Mouse (Mus musculus) neural tube, embryonic 14.5 days (tissue): ENCODE results near the gene Mtg2. TPM values are rescaled to one million over a fixed set of nuclear protein-coding genes. Genes with fewer than 3 reads are reported as not detected.

Experiments used
- ATAC-seq: fragments of 200-750 bp; cut with Nextera tagmentation; 2 replicates; pipeline ENCODE4 v1.8.0; 2017; ENCODE audit warnings: low read depth, mild to moderate bottlenecking, moderate TSS enrichment, moderate library complexity
- H3K27ac ChIP-seq: fragments of 300-500 bp; sonication (generic); 2 replicates; pipeline ENCODE4 v1.5.1; 2014; ENCODE audit warnings: low read depth, mild to moderate bottlenecking, control low read depth, low read length, moderate library complexity, mixed read lengths
- H3K27me3 ChIP-seq: fragments of 300-500 bp; sonication (generic); 2 replicates; pipeline ENCODE4 v1.6.1; 2014; ENCODE audit warnings: low read length; ENCODE audit not compliant: control insufficient read depth, insufficient read depth
- H3K36me3 ChIP-seq: fragments of 300-500 bp; sonication (generic); 2 replicates; pipeline ENCODE4 v1.6.1; 2014; ENCODE audit warnings: low read length, mixed read lengths; ENCODE audit not compliant: control insufficient read depth, insufficient read depth
- H3K4me1 ChIP-seq: fragments of 300-500 bp; sonication (generic); 2 replicates; pipeline ENCODE4 v1.6.1; 2014; ENCODE audit warnings: low read length; ENCODE audit not compliant: control insufficient read depth, insufficient read depth
- H3K4me2 ChIP-seq: fragments of 300-500 bp; sonication (generic); 2 replicates; pipeline ENCODE4 v1.6.1; 2014; ENCODE audit warnings: mild to moderate bottlenecking, low read depth, low read length, control low read depth
- H3K4me3 ChIP-seq: fragments of 300-500 bp; sonication (generic); 2 replicates; pipeline ENCODE4 v1.5.1; 2014; ENCODE audit warnings: low read depth, low read length, control low read depth, mixed read lengths
- H3K9ac ChIP-seq: fragments of 300-500 bp; sonication (generic); replicated peaks from 2 replicates; pipeline ENCODE4 v1.6.1; 2014; ENCODE audit warnings: low read depth, mild to moderate bottlenecking, control low read depth, low read length, mixed read lengths
- H3K9me3 ChIP-seq: fragments of 300-500 bp; sonication (generic); 2 replicates; pipeline ENCODE4 v1.6.1; 2016; ENCODE audit warnings: low read length; ENCODE audit not compliant: control insufficient read depth
- WGBS: fragments of 180-500 bp; shearing (Covaris S2); extraction: QIAGEN DNeasy Blood & Tissue Kit; methylation state at CpG from one replicate; pipeline ENCODE4 v1.1.7; 2014; 5-methylcytosine and 5-hydroxymethylcytosine counted together
- polyA plus RNA-seq: library from polyadenylated mRNA; unstranded; fragments of >200 nt; fragmentation: Nextera tagmentation; extraction: Ambion mirVana; gene quantifications from 2 replicates; pipeline ENCODE4 v1.2.1, GENCODE M21; 2014

The Mtg2 gene
- polyA plus RNA-seq, 1 experiment from 2014 or later, result 34.2 TPM

GRCm38 (mm10) chr2:180032925-180033324 is 37.5 kb upstream of the Mtg2 start:
- ATAC-seq, result no peak
- no peak overlapping the region for H3K27ac ChIP-seq
- peaks cover 10% of the 10 kb centered on the region for H3K4me1 ChIP-seq
- no peaks in the 10 kb centered on the region for H3K27me3 ChIP-seq
- H3K4me2 ChIP-seq, result no peak overlapping the region
- H3K9ac ChIP-seq, result no peak overlapping the region
- H3K4me3 ChIP-seq, result no peak overlapping the region
- WGBS, result 74% methylated on average over 3 of the region's 3 CpGs
- H3K36me3 ChIP-seq, result peaks cover 87% of the 10 kb centered on the region
- no peaks in the 10 kb centered on the region for H3K9me3 ChIP-seq

- Histone ChIP-seq H3K4me2 (no peak overlapping the region), H3K9me3 (no peaks in the 10 kb centered on the region), H3K4me3 (no peak overlapping the region), H3K9ac (no peak overlapping the region), H3K27me3 (no peaks in the 10 kb centered on the region), H3K36me3 (peaks cover 93% of the 10 kb centered on the region), H3K27ac (no peak overlapping the region), H3K4me1 (0 out of 2 replicates have a peak, but pooled peaks cover 4% of the 10 kb centered on the region)
- ATAC-seq, result peak; percentile 38; the same call in 1 of the 2 replicates
- 67% methylated on average over 3 of the region's 3 CpGs for WGBS
Measured at GRCm38 (mm10) chr2:180033956-180034355, 36.4 kb upstream of the Mtg2 start.

GRCm38 (mm10) chr2:180034753-180035152 is 35.6 kb upstream of the Mtg2 start:
- no peaks in the 10 kb centered on the region for H3K9me3 ChIP-seq
- peaks cover 88% of the 10 kb centered on the region for H3K36me3 ChIP-seq
- no peak for ATAC-seq
- no peaks in the 10 kb centered on the region for H3K27me3 ChIP-seq
- no peak overlapping the region for H3K27ac ChIP-seq
- no peak overlapping the region for H3K4me3 ChIP-seq
- no peak overlapping the region for H3K9ac ChIP-seq
- no peak overlapping the region for H3K4me2 ChIP-seq
- WGBS, result 71% methylated on average over 5 of the region's 5 CpGs
- H3K4me1 ChIP-seq, result 0 out of 2 replicates have a peak, but pooled peaks cover 2% of the 10 kb centered on the region

DNA sequence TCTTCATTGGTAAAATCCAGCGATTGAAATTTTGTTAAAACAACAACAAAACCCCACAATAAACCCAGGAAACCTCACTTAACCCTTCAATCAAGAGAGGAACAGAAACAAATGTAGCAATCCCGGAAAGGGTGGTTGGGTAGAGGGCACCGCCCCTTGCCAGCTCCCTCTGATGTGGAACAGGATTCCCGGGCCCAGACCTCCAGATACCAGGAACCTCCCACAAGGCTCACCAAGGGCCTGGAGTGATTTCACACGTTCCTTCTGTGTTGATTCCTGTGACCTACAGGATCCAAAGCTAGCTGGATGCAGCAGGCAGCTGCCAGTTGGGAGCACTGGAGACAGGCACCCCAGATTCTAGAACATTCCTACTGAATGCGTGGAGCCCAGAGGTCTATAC is 30.0 kb upstream of the Mtg2 start:
- Histone ChIP-seq H3K4me1 (peaks cover 29% of the 10 kb centered on the region), H3K4me3 (no peak overlapping the region), H3K27me3 (no peaks in the 10 kb centered on the region), H3K4me2 (peak overlapping the region; percentile 81; the same call in 1 of the 2 replicates), H3K36me3 (peaks cover 36% of the 10 kb centered on the region), H3K9me3 (no peaks in the 10 kb centered on the region), H3K27ac (no peak overlapping the region), H3K9ac (0 out of 2 replicates have a peak overlapping the region, but pooled peaks have one; percentile 12)
- 58% methylated on average over 6 of the region's 6 CpGs for WGBS
- ATAC-seq, result no peak

GRCm38 (mm10) chr2:180041577-180042255 is 28.7 kb upstream of the Mtg2 start:
- H3K4me2 ChIP-seq, result peak overlapping the region; percentile 81
- peaks cover 25% of the 10 kb centered on the region for H3K36me3 ChIP-seq
- H3K27ac ChIP-seq, result peak overlapping the region; percentile 99
- H3K4me3 ChIP-seq, result peak overlapping the region; percentile 97
- no peaks in the 10 kb centered on the region for H3K9me3 ChIP-seq
- under 1% methylated on average over 63 of the region's 66 CpGs for WGBS
- no peaks in the 10 kb centered on the region for H3K27me3 ChIP-seq
- ATAC-seq, result peak; percentile 57
- H3K9ac ChIP-seq, result peak overlapping the region; percentile 96
- peaks cover 29% of the 10 kb centered on the region for H3K4me1 ChIP-seq

GRCm38 (mm10) chr2:180042256-180042857 is 28.0 kb upstream of the Mtg2 start, which contains the start of the genes Psma7 and Ss18l1:
Gene Psma7, minus strand, starts transcription at chr2:180042433.
Gene Ss18l1, plus strand, starts transcription at chr2:180042509.
- peak within 1 kb of the TSS; percentile 97 for H3K4me3 ChIP-seq
- WGBS, result under 1% methylated on average over 62 of the region's 78 CpGs
- H3K9me3 ChIP-seq, result no peaks in the 10 kb centered on the region
- H3K4me2 ChIP-seq, result peak within 1 kb of the TSS; percentile 81
- peak within 1 kb of the TSS; percentile 96 for H3K9ac ChIP-seq
- H3K27ac ChIP-seq, result peak within 1 kb of the TSS; percentile 99
- peaks cover 29% of the 10 kb centered on the region for H3K4me1 ChIP-seq
- peaks cover 18% of the 10 kb centered on the region for H3K36me3 ChIP-seq
- peak; percentile 95 for ATAC-seq
- no peaks in the 10 kb centered on the region for H3K27me3 ChIP-seq

- Histone ChIP-seq H3K27me3 (no peaks in the 10 kb centered on the region), H3K9me3 (no peaks in the 10 kb centered on the region), H3K27ac (peak overlapping the region; percentile 99), H3K4me1 (peaks cover 29% of the 10 kb centered on the region), H3K9ac (peak overlapping the region; percentile 96), H3K36me3 (peaks cover 13% of the 10 kb centered on the region), H3K4me2 (peak overlapping the region; percentile 56), H3K4me3 (peak overlapping the region; percentile 97)
- WGBS, result under 1% methylated on average over 58 of the region's 66 CpGs
- peak; percentile 66 for ATAC-seq
Measured at GRCm38 (mm10) chr2:180042858-180043515, 27.4 kb upstream of the Mtg2 start.

DNA sequence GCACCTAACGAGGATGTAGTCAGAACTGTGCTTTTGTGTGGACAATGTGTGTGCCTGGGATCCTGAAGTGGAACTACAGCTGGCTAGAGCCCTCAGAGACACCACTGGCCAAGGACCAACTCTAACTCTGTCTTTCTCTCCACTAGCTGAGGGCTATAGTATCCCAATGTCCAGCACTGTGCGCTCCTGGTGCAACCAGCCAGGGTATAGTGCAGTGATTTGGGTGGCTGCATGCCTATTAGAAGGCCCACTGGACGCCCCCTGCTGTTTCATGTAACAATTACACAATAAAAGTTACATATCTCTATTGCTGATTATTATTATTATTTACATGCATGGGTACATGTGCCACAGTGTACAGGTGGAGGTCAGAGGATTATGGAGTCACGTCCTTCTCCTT is 25.1 kb upstream of the Mtg2 start:
- no peak overlapping the region for H3K27ac ChIP-seq
- H3K36me3 ChIP-seq, result no peaks in the 10 kb centered on the region; the same call in 1 of the 2 replicates
- no peaks in the 10 kb centered on the region for H3K27me3 ChIP-seq
- no peak overlapping the region for H3K4me2 ChIP-seq
- H3K9ac ChIP-seq, result no peak overlapping the region
- peaks cover 25% of the 10 kb centered on the region for H3K4me1 ChIP-seq
- WGBS, result 62% methylated on average over 4 of the region's 4 CpGs
- no peak for ATAC-seq
- H3K4me3 ChIP-seq, result no peak overlapping the region
- H3K9me3 ChIP-seq, result no peaks in the 10 kb centered on the region

- Histone ChIP-seq H3K4me1 (peaks cover 18% of the 10 kb centered on the region), H3K9me3 (no peaks in the 10 kb centered on the region), H3K36me3 (no peaks in the 10 kb centered on the region; the same call in 1 of the 2 replicates), H3K9ac (no peak overlapping the region), H3K4me3 (no peak overlapping the region), H3K27me3 (no peaks in the 10 kb centered on the region), H3K27ac (no peak overlapping the region), H3K4me2 (no peak overlapping the region)
- WGBS, result 94% methylated on average over 3 of the region's 3 CpGs
- ATAC-seq, result no peak
Measured at GRCm38 (mm10) chr2:180047580-180047979, 22.8 kb upstream of the Mtg2 start.
